Mouse (Mus musculus): ENCODE measurements at regions not wholly inside any gene's neighbourhood (a gene's known extent, or its start where the extent isn't known, plus 50 kb on each side); places are given as distances from the start of the nearest gene placed in this dataset.
"Not testable (repeated sequence)": the region's sequence is repeated elsewhere in the genome, so short reads cannot be mapped to it uniquely, and the experiment has no call there.

- H3K4me2 ChIP-seq (ENCODE audit: low read depth, low read length) = no peak overlapping the region
- H3K27ac ChIP-seq (ENCODE audit: low read length) = no peak overlapping the region
- H3K36me3 ChIP-seq (ENCODE audit: control insufficient read depth, insufficient read depth, low read length) = no peaks in the 10 kb centered on the region
- no peak overlapping the region for H3K4me3 ChIP-seq (ENCODE audit: low read length)
- H3K27me3 ChIP-seq (replicated peaks; ENCODE audit: control insufficient read depth, insufficient read depth, low read length) = no peaks in the 10 kb centered on the region
- no peaks in the 10 kb centered on the region for H3K4me1 ChIP-seq (ENCODE audit: control insufficient read depth, insufficient read depth, low read length)
- H3K9ac ChIP-seq (ENCODE audit: low read depth, low read length) = no peak overlapping the region
- H3K9me3 ChIP-seq (ENCODE audit: control insufficient read depth, low read length) = no peaks in the 10 kb centered on the region
- ATAC-seq = no peak
These were observed 440.4 kb downstream of the Zpld1 start for GRCm38 (mm10) chr16:54857369-54857768.

- not testable (repeated sequence) for H3K4me3 ChIP-seq (ENCODE audit: low read length); H3K4me2 ChIP-seq (ENCODE audit: low read depth, low read length); ATAC-seq; H3K36me3 ChIP-seq (ENCODE audit: control insufficient read depth, insufficient read depth, low read length); H3K9ac ChIP-seq (ENCODE audit: low read depth, low read length); H3K27me3 ChIP-seq (replicated peaks; ENCODE audit: control insufficient read depth, insufficient read depth, low read length); H3K27ac ChIP-seq (ENCODE audit: low read length); H3K9me3 ChIP-seq (ENCODE audit: control insufficient read depth, low read length); H3K4me1 ChIP-seq (ENCODE audit: control insufficient read depth, insufficient read depth, low read length)
- whole genome bisulfite sequencing = 94% methylated on average over 3 of the region's 4 CpGs
These were observed 454.8 kb downstream of the Zpld1 start for GRCm38 (mm10) chr16:54842996-54843395.
